Mouse (Mus musculus): ENCODE measurements around the gene Rps12-ps3.

Gene Rps12-ps3

DNA sequence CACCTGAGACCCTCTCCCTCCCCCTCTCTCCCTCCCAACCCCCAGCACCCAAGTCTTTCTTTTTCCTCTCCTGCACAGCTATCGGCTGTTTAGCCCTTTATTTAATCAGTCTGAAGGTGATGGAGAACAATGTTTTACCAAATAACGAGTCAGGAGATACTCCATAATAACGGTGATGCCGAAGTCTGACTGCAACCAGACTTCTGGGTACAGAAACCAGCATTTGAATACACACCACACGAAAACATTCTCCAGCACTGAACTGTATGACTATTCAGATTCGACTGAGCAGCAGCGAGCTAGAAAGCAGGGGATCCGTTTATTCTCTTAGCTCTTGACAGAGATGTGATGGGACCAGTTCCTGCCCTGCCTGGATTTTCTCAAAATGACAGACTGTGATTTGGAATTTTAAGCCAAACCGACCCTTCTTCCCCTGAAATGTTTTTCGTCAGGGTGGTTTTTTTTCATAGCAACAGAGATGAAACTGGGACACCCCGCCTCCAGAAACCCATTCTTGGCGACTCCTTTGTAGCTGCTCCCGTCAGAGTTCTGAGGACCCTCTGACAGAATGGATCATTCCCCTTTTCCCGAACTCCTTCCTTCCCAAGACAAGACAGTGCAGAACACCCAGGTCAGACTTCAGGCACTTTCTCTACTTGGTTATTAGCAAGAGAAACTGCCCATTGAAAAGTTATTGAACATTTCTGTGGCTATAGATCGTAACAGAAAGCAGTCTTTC lies 29.2 kb downstream of the Rps12-ps3 start:
- no peak for DNase-seq (ENCODE audit: low read depth)

DNA sequence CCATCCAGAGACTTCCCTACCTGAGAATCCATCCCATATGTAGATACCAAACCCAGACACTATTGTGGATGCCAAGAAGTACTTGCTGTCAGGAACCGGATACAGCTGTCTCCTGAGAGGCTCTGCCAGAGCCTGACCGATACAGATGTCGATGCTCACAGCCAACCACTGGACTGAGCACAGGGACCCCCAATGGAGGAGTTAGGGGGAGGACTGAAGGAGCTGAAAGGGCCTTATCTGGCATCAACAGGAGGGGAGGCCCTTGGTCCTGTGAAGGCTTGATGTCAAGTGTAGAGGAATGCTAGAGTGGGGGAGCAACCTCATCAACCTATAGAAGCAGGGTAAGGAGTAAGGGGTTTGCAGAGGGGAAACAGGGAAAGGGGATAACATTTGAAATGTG lies 30.7 kb downstream of the Rps12-ps3 start:
- DNase-seq (ENCODE audit: low read depth) = no peak

DNA sequence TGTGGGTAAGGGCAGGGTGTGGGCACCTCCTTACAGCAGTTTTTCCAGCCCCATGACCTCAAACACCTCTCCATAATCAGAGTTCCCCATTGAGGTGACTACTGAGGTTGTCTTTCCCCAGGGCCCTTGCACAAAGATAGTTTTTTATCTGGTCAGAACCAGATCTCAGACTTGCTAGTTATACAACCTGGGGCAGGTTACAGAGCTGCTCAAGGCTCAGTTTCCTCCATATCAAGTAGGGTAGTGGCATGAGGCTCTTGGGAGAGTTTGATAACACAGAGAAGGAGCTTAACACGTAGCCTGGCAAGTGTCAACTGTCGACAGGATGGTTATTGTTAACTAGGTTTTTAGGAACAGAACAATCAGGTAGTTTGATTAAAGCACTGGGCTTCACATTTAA lies 32.8 kb downstream of the Rps12-ps3 start:
- no peak for DNase-seq (ENCODE audit: low read depth)

DNA sequence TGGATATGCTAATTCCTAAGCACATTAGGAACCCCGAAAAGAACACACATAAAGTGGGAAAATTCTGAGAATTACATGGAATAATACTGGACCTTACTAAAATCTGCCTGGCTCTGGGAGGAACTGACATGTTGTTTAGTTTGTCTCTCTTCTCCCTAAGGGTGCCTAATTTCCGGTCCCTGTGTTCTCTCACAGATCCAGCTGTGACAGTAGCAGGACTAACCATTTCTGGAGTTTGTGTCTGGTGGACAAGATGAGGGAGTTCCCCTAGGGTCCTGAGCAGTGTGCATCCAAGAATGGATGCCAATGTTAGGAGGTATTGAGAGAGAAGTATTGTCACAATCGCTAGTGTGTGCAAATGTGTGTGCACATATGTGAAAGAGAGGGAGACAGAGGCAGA lies 34.3 kb downstream of the Rps12-ps3 start:
- no peak for DNase-seq (ENCODE audit: low read depth)

DNA sequence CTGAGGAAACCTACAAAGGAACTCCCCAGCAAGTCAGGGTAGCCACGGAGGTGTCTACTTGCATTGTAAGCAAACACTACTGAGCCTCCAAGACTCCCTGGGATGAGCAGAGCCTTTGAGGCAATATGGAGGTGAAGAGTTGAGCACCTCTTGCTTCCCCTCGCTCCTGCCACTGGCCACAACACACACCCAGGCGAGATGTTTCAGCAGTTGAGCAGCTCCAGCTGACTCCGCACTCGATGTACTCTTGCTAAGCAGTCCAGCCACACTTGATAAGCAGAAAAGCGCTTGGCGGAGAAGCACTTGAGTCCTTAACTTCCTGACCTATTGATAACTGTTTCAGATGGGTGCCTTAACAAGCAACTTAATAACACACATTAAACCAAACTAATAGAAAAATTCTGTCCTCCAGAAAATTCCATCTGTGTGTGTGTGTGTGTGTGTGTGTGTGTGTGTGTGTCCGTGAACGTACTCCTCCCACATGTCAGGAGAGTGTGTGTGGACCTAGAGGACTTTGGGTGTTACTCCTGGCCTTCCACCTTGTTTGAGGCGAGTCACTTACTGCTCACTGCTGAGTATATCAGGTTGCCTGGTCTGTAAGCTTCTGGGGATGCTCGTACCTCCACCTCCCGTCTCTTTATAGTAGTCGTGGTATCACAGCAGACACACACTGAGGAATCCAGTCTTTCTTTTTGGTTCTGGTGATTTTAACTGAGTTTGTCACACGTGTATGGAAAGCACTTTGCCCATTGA lies 34.9 kb downstream of the Rps12-ps3 start:
- no peak for DNase-seq (ENCODE audit: low read depth)

DNA sequence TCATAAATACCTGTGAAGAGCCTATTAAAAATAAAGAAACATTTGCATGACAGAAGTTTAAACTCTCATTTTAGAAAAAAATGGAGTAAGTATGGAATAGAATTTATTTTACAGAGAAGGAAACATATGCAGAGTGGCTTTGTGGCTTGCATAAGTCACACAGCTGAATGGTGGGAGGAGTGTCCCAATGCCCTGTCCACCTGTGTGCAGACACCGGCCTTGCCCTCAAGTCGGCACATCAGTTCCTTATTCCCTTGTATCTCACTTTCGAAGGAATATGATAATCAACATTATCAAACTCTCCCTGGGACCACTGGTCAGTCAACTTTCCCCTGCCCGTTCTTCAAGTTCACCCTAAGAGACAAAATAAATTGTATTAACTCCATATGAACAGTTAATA lies 35.8 kb downstream of the Rps12-ps3 start:
- no peak for DNase-seq (ENCODE audit: low read depth)

DNA sequence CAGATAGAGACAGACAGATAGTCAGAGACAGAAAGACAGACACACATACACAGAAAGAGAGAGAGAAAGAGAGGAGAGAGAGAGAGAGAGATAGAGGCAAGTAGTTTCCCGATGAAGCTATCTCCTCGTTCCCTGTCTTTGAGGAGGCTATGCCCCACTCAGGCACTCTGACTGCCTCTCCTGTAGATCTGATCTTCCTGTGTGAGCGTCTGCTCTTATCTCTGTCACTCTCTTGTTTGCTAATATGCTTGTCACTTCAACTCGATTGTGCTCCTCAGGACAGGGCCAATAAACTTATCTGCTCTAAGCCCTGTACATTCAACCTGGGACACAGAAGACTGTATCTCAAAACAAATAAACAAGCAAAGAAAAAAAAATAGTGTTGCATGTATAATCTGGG lies 37.1 kb downstream of the Rps12-ps3 start:
- no peak for DNase-seq (ENCODE audit: low read depth)

DNA sequence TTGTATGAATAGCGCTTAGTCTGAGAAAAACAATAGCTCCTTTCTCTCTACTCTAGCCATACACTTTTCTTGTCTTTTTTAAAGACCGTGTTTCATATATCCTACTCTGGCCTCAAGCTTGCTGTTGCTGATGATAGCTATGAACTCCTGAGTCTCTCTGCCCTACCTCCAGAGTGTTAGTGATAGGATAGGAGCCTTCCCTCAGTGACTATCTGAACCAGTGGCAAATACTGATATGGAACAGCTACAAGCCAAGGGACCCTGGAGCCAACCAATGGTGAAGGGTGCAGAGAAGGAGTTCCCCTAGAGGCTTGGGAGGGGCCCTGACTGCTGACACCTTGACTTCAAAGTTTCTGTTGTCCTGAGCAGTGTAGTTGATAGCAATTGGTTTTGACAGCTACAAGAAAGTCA lies 38.4 kb downstream of the Rps12-ps3 start:
- DNase-seq (ENCODE audit: low read depth) = no peak

DNA sequence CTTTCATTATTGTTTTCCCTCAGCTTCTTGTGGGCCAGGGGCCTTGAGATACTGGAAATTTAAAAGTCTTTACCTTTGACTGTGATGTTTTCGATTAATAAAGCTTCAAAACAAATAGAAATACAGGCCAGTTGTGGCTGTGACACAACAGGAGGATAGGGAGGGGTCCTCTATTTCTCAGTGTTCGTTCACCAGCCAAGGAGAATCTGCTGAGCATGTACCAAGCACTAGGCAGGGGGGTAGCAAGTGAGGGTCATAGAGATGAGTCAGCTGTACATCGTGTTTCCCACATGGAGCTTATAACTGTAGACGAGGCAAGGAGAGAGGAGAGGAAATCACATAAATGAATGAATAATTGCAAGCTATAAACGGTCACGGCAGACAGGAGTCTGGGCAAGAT lies 40.6 kb downstream of the Rps12-ps3 start:
- DNase-seq (ENCODE audit: low read depth) = no peak

DNA sequence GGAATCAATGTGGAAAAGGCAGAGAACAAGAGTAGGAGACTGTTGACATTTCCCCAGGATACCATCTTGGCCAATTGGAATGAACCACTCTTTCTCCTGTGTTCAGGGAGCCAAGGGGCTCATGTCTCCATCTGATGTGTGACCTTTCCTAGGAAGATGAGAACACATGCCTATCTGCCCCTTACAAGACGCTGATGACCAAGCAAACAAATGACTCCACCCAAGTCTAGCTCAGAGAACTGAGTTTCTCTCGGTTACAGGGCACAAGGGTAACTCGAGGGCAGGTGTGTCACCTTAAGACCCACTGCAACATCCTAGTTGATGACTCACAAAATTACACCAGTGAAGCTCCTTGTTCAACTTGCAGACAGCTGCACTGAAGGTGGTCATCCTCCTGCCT lies 41.6 kb downstream of the Rps12-ps3 start:
- DNase-seq (ENCODE audit: low read depth) = no peak

DNA sequence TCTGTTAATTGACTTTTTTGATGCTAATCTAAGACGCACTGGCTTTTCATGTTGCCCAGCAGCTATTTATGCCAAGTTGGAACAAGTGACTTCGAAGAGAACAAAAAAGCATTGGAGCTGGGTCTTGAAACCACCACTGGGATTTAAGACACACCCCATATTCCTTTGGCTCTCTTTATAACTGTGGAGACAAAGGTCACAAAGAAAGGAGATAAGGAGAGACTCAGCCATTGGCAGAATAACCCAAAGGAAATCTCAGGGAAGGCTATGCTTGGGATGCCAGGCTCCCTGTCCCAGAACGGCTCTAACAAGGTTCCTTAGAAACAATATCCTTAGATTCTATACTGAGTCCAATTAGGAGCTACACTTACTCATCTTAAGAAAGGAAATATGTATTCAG lies 44.6 kb downstream of the Rps12-ps3 start:
- DNase-seq (ENCODE audit: low read depth) = no peak

DNA sequence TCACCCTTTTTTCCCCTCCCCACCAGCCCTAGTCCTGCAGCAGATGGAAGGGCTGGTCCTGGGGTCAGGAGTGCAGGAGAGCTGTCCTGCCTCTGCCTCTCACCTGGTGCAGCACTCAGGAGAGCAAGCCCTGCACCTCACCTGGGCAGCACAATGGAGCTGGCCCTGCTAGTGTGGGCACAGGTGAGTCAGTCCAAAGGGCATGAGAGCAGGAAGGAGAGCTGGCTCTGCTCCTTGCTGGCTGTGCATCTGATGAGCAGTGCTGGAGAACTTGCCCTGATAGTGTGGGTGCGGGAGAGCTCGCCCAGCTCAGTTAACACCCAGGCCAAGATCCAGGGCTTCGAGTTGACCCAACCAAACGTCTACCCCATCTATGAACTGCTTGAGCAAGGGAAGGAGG lies 45.8 kb downstream of the Rps12-ps3 start:
- DNase-seq (ENCODE audit: low read depth) = no peak

DNA sequence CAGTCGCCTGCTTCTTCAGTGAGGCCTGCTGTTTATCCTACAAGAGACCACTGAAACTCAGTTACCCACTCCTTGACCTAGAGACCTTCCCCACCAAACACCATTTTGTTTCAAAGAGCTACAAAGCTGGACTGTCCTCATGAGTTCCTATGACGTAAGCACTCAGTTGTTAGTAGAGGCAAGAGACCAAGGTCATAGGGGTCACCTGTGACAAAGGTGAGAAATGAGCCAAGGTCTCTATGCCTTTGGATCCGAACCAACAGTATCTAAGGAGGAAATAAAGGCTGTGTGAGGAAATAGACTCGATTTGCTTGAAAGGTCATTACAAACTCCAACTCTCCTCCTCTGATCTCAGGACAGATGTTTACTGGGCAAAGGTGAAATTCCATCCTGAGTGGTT lies 48.9 kb downstream of the Rps12-ps3 start:
- DNase-seq (ENCODE audit: low read depth) = no peak
